Mouse (Mus musculus): ENCODE measurements around the gene Ehd1.

- TF ChIP-seq CTCF (IDR thresholded peaks at IDR 0.05; ENCODE audit: low read depth) (no peak), EP300 (IDR thresholded peaks at IDR 0.05; ENCODE audit: low read depth) (no peak)
Observed at GRCm38 (mm10) chr19:6333761-6334595, 57.5 kb downstream of the Ehd1 start.

All from liver, embryonic 14.5 days (tissue).